Mouse (Mus musculus): Measurements from ENCODE around the gene Arfrp1. TPM values are rescaled to one million over a fixed set of nuclear protein-coding genes. Genes with fewer than 3 reads are reported as not detected.
A peak's percentile ranks its signal among the peaks of the same experiment; 100 is the strongest.

Gene Arfrp1
- total RNA-seq, 2 experiments from 2014 or later = 52.2 to 55.4 TPM

DNA sequence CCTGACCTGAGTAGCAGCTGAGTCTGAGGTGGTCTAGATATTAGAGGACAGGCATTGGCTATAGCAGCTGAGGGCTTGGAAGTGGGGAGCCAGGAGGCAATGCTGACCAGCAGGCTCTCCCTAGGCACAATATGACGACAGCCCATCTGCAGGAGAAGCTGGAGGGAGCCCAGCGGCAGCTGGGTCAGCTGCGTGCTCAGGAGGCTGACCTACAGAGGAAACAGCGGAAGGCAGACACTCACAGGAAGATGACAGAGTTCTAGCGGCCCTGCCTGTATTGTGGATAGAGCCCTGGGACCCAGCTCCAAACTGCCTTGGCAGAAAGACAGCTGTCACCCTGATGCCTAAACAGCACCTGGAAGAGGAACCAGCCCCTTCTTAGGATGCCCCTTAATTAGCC lies 15.0 kb upstream of the Arfrp1 start:
- DNase-seq = no peak
- intact Hi-C loops (cut with DNase I) = no loop called here

DNA sequence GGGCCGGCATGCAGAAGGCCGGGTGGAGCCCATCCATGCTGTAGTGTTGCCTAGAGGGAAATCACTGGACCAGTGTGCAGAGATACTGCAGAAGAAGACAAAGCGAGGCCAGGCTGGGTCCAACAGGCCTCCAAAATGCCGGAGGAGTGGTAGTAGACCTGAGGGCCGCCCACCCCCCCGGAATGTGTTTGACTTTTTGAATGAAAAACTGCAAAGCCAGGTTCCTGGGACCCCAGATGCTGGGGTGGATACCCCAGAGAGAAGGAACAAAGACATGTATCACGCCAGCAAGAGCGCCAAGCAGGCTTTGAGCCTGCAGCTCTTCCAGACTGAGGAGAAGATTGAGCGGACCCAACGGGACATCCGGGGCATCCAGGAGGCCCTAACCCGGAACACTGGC lies 14.6 kb upstream of the Arfrp1 start, which contains the start of gene Lime1:
Gene Lime1 (plus strand): TSS at position 301 of the 400 bp plus-strand sequence.
- no peak for DNase-seq
- intact Hi-C loops (cut with DNase I) = no loop called here

DNA sequence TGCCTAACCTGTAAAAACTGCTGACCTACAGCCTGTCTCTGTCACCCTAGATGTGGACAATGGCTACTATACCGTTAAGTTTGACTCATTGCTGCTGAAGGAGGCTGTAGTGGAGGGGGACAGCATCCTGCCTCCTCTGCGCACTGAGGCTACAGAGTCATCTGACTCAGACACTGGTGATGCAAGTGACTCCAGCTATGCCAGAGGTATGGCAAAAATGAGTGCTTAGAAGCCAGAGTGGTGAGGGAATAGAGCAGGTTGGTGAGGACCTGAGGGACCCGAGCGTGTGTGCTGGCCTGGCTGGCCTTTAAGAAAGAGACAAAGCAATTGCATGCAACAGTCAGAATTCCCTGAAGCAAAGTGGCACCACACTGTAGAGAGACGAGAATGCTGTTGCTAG lies 13.5 kb upstream of the Arfrp1 start:
- intact Hi-C loops (cut with DNase I) = no loop called here

DNA sequence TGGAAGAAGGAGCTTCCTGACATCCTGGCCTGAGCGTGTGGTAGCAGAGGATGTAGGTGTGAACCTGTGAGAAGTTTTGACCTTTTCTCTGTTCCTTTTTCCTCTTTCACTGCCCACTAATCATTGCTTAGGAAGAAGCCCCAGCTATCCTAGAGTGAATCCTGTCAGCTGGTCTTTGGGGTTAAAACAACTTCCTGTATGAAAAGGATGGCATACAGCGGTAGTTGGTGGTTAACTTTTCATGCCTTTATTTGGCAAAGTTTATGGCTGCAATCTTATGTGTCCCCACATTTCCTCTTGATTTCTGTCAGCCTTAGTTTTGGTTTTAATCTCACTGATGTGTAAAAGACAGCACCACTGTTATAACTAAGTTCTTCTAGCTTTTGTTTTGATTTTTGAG lies 12.0 kb upstream of the Arfrp1 start:
- no peak for DNase-seq
- intact Hi-C loops (cut with DNase I) = no loop called here

More for the DNA sequence above, 13.5 kb upstream of the Arfrp1 start:
- no peak for DNase-seq

DNA sequence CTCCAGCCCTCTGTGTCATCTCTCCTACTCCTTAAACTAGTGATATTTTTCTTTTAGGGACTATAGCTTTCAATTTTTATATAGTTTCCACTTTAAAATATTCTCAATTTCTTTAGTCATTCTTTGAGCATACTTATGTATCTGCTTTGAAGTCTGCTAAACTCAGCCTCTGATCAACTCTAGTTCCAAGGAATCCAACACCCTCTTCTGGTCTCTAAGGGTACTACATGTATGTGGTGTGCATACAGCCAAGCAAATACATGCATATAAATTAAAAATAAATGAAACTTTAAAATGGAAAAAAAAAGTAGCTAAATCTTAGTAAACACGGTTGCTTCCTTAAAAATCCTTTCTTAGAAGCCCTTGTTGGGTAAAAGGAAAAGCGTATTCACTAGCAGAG lies 10.6 kb upstream of the Arfrp1 start:
- intact Hi-C loops (cut with DNase I) = no loop called here
- DNase-seq = no peak

DNA sequence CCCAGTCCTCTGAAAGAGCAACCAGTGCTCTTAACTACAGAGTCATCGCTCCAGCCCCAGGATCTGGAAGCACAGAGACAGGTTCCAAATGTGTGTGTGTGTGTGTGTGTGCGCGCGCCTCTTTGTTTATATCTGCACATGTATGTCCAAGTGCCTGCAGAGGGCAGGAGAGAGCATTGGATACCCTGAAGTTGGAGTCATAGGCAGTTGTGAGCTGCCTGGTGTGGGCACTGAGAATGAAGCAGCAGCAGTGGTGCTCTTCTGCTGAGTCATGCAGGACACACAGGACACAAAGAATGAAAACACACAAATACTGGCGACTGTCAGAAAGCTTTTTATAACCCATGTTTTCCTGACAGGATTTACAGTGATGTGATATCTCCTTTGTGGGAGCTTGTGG lies 4.8 kb upstream of the Arfrp1 start:
- no peak for DNase-seq
- intact Hi-C loops (cut with DNase I) = no loop called here

DNA sequence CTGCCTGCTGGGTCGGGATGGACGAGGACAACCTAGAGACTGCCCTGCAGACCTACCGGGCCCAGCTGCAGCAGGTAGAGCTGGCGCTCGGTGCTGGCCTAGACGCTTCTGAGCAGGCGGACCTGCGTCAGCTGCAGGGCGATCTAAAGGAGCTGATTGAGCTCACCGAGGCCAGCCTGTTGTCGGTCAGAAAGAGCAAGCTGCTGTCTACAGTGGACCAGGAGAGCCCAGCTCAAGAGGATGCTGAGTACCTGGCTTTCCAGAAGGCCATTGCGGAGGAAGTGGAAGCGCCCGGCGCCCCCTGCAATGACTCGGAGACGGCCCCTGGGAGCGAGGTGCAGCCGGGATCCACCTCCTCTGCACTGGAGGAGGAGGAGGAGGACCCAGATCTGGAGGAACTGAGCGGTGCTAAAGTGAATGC lies 461 bp upstream of the Arfrp1 start:
- intact Hi-C loops (cut with DNase I) = no loop called here
- no peak for DNase-seq

DNA sequence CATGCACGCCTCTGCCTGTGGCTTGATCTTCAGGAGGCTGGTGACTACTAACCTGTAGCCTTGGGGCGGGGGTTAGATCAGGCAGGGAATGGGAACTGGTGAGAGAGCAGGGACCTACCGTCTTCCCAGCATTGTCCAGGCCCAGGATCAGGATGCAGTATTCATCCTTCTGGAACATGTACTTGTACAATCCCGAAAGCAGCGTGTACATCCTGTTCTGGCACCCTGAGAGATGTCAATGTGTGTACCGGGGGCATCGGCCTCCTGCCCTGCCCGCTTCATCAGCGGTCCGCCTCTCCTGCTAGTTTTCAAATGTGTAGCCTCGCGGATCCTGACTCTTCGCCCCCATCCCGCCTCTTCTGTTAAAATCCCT lies 731 bp downstream of the Arfrp1 start:
- intact Hi-C loops (cut with DNase I) = no loop called here
- DNase-seq = no peak

DNA sequence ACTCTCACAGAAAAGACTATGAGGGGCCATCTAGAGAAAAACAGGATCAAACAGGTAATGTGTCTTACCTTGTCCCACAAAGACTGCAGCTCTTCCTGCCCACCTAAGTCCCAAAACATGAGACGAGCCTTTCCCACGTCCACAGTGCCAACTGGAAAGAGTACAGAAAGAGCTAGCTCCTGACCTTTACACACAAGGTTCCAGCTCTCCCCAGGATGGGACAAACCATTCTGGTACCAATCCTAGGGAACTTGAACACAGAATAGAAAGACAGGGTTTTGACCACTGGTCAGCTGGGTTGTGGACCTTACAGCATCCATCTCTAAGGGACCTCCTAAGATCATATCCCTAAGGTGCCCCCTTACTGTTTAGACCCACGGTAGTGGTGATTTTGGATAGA lies 1.3 kb downstream of the Arfrp1 start:
- intact Hi-C loops (cut with DNase I) = no loop called here
- DNase-seq = no peak

DNA sequence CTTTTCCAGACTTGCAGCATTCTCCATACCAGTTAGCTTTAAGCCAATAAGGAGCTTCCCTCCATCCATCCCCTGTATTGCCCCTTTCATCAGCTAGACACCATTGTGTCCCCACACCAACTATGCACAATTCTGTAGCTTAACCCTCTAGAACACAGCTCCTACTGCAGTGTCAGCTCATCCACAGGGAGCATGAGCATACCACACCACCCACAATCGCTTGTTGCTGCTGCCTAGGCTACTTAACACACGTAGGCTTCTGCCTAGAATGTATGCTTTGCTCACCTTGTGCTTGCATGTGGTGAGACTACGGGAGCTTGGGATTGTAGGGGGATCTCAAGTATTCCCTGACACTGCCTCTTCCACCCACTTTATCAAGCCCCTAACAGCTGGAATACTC lies 8.4 kb downstream of the Arfrp1 start:
- intact Hi-C loops (cut with DNase I) = no loop called here
- no peak for DNase-seq

DNA sequence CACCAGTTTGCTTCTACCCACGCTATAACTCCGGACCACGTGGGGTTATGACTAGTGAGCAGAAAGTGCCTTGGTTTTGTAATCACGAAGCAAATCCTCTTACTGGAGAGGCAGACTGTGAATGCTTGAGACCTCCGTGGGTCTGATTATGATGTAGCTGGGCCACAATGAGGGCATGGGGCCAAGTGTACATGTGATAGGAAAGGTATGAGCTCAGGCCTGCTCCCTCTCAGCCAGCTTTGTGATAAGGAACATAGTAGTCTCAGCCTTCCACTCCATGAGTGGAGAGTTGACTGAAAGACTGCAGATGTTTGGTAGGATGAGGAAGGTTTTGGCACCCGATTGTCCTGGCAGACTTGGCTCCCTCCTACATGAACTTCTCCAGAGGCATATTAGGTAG lies 22.4 kb downstream of the Arfrp1 start:
- peak in 1 of 2 experiments; percentile 26 for DNase-seq

DNA sequence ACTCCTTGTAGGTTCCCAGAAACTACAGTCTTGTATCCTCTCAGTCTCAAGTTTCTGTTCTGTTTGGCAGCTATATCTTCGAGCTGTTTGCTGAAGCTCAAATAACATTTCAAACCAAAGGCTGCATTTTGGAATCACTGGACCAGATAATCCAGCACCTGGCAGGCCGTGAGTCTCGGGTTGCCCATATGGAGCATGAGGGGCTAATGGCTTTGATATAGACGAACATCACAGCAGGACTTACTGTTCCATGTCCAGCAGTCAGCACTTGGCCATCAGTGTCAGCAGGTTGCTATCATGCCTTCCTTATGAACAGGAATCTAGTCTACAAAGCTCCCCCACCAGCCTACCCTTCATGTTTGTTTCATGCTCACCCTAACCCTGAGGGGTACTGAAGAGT lies 24.8 kb downstream of the Arfrp1 start:
- intact Hi-C loops (cut with DNase I) = loop anchor here (10.0 kb wide), 1 partner anchor 356 kb away; the partner anchor contains the start of gene Col20a1
- DNase-seq = no peak

More for the DNA sequence above, 22.4 kb downstream of the Arfrp1 start:
- intact Hi-C loops (cut with DNase I) = loop anchor here (10.0 kb wide), 1 partner anchor 358 kb away; the partner anchor contains the start of gene Col20a1

DNA sequence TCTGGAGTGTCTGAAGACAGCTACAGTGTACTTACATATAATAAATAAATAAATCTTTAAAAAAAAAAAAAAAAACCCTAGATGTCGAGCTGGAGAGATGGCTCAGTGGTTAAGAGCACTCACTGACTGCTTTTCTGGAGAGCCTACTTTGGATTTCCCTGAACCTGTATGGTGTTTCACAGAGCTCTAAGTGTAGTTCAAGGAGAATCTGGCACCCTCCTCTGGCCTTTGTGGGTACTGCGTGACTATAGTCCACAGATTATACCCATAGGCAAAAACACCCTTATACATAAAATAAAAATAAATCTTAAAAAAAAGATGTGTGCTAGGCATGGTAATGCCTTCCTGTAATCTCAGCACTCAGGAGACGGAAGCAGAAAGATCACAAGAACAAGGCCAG lies 31.2 kb downstream of the Arfrp1 start:
- DNase-seq = peak; percentile 64 to 81
- intact Hi-C loops (cut with DNase I) = loop anchor here (1.0 kb wide), 1 partner anchor 148 kb away; no protein-coding TSS in a partner anchor

DNA sequence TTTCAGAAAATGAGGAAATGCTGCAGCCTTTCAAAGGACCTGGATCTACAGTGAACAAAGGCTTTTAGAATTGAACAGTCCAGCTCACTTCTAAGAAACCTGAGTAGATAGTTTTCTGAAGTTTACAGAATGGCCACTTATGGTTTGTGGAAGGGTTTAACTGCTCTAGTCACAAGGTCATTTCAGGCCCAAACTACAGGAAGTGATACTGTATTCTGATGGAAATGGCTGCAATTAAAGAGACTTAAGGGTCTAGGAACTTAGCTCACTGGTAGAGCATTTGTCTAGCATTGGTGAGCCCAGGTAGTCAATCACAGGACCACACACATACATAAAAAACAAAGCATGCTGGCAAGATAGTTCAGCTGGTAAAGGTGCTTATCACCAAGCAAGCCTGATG lies 32.7 kb downstream of the Arfrp1 start:
- no peak for DNase-seq
- intact Hi-C loops (cut with DNase I) = no loop called here

DNA sequence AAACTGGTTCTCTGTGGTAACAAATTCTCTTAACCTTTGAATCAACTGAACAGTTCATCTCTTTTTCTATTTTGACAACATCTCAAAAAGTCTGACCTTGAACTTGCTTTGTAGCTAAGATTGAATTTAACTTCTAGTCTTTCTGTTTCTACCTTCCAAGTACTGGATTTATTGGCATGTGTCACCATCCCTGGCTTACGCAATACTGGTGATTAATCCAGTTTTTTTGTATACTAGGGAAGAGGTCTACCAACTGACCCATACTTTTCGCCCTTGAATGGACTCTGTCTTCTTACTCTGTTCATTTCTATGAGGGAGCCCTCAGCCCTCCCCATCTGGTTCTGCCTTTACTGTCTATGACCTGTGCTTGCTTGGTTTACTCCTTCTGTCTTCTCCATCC lies 39.1 kb downstream of the Arfrp1 start:
- no peak for DNase-seq
- intact Hi-C loops (cut with DNase I) = no loop called here

DNA sequence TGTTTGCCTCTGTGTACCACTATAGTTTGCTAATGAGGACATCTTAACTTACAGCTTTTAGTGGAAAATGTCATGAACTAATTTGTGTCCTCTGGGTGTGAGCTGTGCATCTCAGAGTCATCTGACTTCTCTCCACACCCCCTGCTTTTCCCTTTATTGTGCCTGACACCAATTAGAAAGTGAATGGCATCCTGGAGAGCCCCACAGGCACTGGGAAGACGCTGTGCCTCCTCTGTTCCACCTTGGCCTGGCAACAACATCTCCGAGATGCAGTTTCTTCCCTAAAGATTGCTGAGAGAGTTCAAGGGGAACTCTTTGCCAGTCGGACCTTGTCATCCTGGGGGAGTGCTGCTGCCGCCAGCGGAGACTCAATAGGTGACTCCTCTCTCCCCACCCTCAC lies 43.1 kb downstream of the Arfrp1 start:
- intact Hi-C loops (cut with DNase I) = no loop called here

DNA sequence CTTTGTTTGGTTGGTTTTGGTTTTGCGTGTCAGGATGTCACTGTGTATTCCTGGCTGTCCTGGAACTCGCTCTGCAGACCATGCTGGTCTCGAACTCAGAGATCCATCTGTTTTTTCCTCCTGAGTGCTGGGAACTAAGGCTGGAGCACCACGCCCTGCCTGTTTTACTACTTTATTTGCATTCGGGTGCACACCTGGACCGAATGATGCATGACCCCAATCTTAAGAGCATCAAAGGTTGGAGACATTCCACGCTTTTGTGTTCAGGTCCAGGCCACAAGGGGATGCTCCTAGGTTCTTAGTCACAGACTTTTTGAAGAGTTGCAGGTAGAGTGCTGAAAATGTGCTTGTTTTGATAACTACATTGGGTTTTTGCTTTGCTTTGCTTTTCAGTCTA lies 45.1 kb downstream of the Arfrp1 start:
- intact Hi-C loops (cut with DNase I) = no loop called here
- DNase-seq = no peak

More for the DNA sequence above, 43.1 kb downstream of the Arfrp1 start:
- DNase-seq = no peak

DNA sequence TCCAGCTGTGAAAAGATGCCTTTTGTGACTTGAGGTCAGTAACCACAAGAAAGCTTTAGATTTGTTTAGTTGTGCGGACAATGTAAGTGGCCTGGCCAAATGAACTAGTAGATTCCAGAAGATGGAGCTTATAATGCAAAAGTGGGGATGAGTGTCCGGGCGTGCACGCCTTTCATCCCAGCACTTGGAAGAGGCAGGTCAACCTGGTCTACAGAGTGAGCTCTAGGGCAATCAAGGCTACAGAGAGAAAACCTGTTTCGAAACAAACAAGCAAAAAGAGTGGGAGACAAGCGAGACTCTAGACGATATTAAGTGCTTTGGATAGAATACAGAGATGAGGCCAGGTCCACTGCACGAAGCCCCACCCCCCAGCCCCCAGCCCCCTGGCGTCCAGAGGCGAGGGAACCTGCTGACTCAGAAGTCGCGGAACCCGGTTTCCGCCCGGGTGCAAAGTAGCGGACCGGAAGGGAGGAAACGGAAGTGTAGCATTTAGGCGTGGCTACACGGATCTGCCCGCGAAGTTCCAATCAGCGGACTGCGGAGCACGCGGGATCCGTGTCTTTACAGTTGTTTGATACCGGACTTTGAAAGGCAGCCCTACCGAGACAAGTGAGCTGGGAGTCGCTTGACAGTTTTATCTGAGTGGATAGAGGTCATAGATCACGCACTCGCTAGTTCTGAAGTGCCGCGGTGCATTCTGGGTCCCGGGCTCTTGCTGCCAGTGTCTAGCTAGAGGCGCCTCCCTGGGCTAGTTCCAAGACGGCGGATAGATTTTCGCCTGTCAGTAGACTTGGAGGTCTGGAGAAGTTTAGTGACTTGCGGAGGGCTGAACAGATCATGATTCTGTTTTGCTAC lies 45.7 kb downstream of the Arfrp1 start, which contains the start of gene Rtel1:
Gene Rtel1 (plus strand): TSS at position 492 of the 855 bp plus-strand sequence.
- intact Hi-C loops (cut with DNase I) = loop anchor here (2.0 to 5.0 kb wide), 2 partner anchors 31 to 132 kb away; partner anchors contain the start of genes Gmeb2 and Ppdpf
- peak; percentile 80 to 85 for DNase-seq

DNA sequence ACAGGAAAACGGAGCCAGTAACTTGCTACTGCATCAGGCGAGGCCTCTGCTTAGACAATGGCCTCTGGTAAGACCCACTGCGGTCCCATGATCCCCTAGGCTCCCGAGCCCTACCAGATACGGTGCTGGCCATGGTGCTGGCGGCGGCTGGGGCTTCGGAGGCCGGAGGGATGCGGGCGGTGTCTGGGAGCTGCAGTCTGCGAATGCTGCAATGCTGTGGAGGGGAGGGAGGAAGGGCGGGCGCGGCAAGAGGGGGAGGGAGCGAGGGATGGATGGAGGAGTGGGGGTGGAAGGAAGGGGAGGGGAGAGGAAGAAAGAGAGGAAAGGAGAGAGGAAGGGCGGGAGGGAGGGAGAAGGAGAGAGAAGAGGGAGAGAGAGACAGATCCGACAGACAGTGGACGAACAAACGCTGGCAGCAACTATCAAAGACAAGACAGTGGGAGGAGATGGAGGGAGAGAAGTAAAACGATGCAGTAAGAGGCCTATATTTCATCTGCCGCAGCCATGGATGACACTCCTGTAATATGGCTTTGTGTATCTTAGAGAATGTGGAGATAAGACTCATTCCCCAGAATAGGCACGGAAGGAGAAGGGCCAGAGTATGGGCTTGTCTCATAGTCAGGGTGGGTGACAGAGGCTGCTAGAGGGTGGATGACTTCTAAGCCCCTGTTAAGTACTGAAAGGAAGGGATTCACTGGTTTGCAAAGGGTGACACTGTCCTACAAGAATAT lies 51.0 kb downstream of the Arfrp1 start, which contains the start of gene Stmn3:
Gene Stmn3 (minus strand): TSS at position 421 of the 731 bp plus-strand sequence.
- peak; percentile 23 to 36 for DNase-seq
- intact Hi-C loops (cut with DNase I) = no loop called here

DNA sequence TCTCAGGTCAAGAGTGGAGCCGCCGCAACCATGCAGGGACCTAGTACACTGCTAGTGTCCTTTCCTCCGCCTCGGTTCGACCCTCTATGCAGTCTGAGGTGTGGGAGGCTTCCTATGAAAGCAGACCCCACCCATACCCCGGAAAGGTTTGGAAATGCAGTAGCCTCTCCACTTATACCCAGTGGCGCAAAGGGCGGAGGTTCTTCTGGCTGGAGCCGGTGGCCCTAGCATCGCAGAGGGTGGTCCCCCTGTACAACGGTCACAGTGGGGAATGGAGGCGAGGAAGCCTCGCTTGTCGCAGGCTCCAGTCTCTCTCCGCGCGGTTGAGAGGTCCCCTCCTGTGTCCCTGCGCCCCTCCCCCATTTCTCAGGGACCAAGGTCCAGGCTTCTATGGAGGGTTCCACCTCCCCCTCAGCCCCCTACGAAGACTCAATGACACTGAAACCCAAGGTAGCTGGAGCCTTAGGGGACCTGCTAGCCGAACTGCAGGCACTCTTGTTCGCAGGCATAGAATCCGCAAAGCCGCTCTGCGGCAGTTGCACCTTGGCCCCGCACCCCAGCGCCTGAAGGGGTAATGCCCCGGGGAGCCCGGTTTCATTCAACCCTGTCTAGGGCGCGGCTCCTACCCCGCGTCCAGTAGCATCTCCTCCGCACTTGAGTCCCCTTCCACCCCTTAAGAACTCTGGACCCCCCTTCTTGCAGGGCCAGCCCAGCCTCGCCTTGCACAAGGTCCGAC lies 51.7 kb downstream of the Arfrp1 start:
- intact Hi-C loops (cut with DNase I) = no loop called here

DNA sequence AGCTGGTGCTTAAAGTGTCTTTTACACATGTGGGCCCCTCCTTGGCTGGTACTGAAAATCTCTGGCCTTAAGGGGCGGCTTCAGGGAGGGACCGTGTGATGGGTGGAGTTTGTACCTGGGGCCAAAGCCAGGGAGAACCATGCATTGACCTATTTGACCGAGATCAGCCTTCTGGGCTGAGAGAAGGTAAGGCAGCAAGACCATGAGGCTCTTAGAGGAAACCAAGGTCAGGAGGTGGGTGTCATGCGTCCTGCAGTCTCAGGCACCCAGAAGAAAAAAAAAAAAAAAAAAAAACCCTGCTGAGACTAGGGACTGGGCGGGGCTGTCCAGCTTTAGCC lies 52.2 kb downstream of the Arfrp1 start:
- DNase-seq = no peak
- intact Hi-C loops (cut with DNase I) = no loop called here

More for the DNA sequence above, 51.7 kb downstream of the Arfrp1 start:
- no peak for DNase-seq

All from heart, postnatal 36 days (tissue).